Mouse (Mus musculus) heart, postnatal 10 days (tissue): Measurements from ENCODE around the gene Nptxr. TPM values are rescaled to one million over a fixed set of nuclear protein-coding genes. Genes with fewer than 3 reads are reported as not detected.

Experiments
- total RNA-seq, 2 experiments: library from RNA; stranded (reverse); gene quantifications; 2 replicates each; pipeline ENCODE4 v1.2.3; 2021

Nptxr gene
- total RNA-seq, 2 experiments from 2014 or later: 3.8 to 4.1 TPM

Other genes starting within 250 kb of the Nptxr start
- 1 to 10 TPM in 1 of 2 experiments, under 1 TPM in 1; 0.69 to 1.2 TPM for gene Dmc1, start 199.7 kb downstream of the Nptxr start, total RNA-seq
- 1 to 10 TPM in 1 of 2 experiments, under 1 TPM in 1; 0.97 to 1.3 TPM for gene Fam227a, start 145.8 kb downstream of the Nptxr start, total RNA-seq
- gene Cby1, start 145.6 kb downstream of the Nptxr start, total RNA-seq: 10 to 100 TPM; 28.2 to 29.3 TPM
- 100 to 1,000 TPM; 146 to 154 TPM for gene Tomm22, start 133.9 kb downstream of the Nptxr start, total RNA-seq
- 10 to 100 TPM; 29.3 to 30.1 TPM for gene Josd1, start 116.8 kb downstream of the Nptxr start, total RNA-seq
- gene Gtpbp1, start 113.9 kb downstream of the Nptxr start, total RNA-seq: 10 to 100 TPM; 36.1 to 37.8 TPM
- gene Sun2, start 62.2 kb downstream of the Nptxr start, total RNA-seq: 10 to 100 TPM; 69.7 to 71.8 TPM
- gene Dnal4, start 26.9 kb downstream of the Nptxr start, total RNA-seq: 10 to 100 TPM; 20.2 to 22.9 TPM
- gene Npcd, start 29.5 kb upstream of the Nptxr start, total RNA-seq: 1 to 10 TPM in 1 of 2 experiments, under 1 TPM in 1; 0.74 to 1.8 TPM
- 10 to 100 TPM; 40.7 to 48.7 TPM for gene Cbx6, start 29.9 kb upstream of the Nptxr start, total RNA-seq
- 10 to 100 TPM; 11.2 to 11.7 TPM for gene Apobec3, start 86.9 kb upstream of the Nptxr start, total RNA-seq
- 1 to 10 TPM; 3.0 to 3.8 TPM for gene Cbx7, start 166.4 kb upstream of the Nptxr start, total RNA-seq
- 10 to 100 TPM; 49.2 to 56.2 TPM for gene Pdgfb, start 210.2 kb upstream of the Nptxr start, total RNA-seq